Mouse (Mus musculus): ENCODE data around the gene Erbin. TPM values are rescaled to one million over a fixed set of nuclear protein-coding genes. Genes with fewer than 3 reads are reported as not detected.

Erbin gene
- polyA plus RNA-seq, 1 experiment = 8.4 TPM

DNA sequence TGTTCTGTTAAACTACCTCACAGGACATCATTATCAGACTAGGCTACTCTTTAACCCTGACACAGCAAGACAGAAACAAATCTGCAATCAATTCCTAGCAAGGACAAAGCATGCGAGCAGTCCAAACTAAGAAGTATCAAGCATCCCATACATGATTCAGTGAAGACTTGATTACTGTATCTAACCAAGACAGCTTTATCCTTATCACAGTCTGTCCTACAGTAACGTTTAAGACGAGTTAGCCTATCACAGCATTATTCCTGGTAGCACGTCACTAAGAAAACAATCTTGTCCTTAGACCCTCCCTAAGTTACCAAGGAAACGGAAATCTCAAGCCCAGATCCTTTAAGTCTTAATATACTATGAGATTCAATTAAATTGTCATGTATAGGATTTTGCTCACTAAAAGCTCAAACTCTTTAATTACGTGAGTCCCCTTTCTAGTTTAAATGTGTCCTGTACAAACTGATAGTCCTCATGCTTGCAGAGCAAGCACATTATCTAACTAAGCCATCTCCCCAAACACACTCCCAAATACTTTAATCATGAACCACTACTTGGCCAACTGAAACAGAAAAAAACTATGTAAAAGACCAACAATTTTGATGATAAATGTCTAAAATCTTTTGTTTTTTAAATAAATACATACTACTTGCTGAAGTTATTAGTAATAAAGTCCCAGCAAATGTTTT lies 44.3 kb downstream of the Erbin start:
- H3ac ChIP-seq (ENCODE audit: control insufficient read depth, insufficient read length) = no peak overlapping the region
- H3K27me3 ChIP-seq (ENCODE audit: control insufficient read depth, insufficient read depth, insufficient read length) = no peaks in the 10 kb centered on the region
- no peak overlapping the region for H3K4me3 ChIP-seq
- H3K79me2 ChIP-seq (ENCODE audit: control insufficient read depth, insufficient read depth) = peaks cover 11% of the 10 kb centered on the region
- H3K4me2 ChIP-seq (ENCODE audit: low read depth) = no peak overlapping the region
- H3K36me3 ChIP-seq (ENCODE audit: control insufficient read depth, insufficient read depth) = no peaks in the 10 kb centered on the region
- TF ChIP-seq CEBPB (IDR thresholded peaks at IDR 0.05; ENCODE audit: insufficient read depth, poor library complexity, severe bottlenecking) = no peak
- no peak for TF ChIP-seq POLR2A (IDR thresholded peaks at IDR 0.05; ENCODE audit: insufficient read length, low read depth)
- no peak for TF ChIP-seq POLR2AphosphoS2 (IDR thresholded peaks at IDR 0.05; ENCODE audit: insufficient read length, low read depth)
- TF ChIP-seq MYOG (IDR thresholded peaks at IDR 0.05; ENCODE audit: control insufficient read depth in 1 of 3, insufficient read depth in 1 of 3, insufficient read length in 2 of 3, low read depth in 2 of 3) = no peak
- no peak for TF ChIP-seq MYOD1 (IDR thresholded peaks at IDR 0.05; ENCODE audit: control insufficient read depth in 1 of 3, insufficient read length in 2 of 3, low read depth in 2 of 3)
- no peak for TF ChIP-seq REST (IDR thresholded peaks at IDR 0.05; ENCODE audit: insufficient read depth, insufficient read length)
- TF ChIP-seq TCF3 (IDR thresholded peaks at IDR 0.05; ENCODE audit: insufficient read length, low read depth) = no peak
- no peak for TF ChIP-seq TCF12 (IDR thresholded peaks at IDR 0.05; ENCODE audit: insufficient read depth, poor library complexity, severe bottlenecking)
- no peak for TF ChIP-seq MAX (IDR thresholded peaks at IDR 0.05; ENCODE audit: low read depth)
- TF ChIP-seq SRF (IDR thresholded peaks at IDR 0.05; ENCODE audit: control insufficient read depth, insufficient read length, low read depth) = no peak
- no peak for TF ChIP-seq E2F4 (IDR thresholded peaks at IDR 0.05; ENCODE audit: insufficient read depth)
- TF ChIP-seq USF1 (IDR thresholded peaks at IDR 0.05; ENCODE audit: low read depth) = no peak

DNA sequence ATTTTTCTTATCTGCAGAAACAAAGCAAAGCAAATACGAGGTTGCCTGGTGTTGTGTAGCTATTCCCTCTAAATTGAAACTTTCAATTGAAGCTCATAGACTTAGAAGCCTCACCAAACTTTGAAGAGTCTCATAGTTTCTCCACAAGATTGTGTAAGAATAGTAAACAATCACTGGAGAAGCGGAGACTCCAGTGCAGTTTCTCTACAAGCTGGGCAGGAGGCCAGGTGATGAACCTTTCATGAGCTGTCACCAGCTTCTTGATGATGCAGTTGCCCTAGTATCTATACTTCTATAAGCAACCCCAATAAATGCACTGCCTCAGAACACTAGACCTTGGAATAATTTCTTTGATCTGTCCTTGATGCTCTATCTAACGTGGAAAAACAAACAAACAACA lies 49.5 kb downstream of the Erbin start:
- no peak for TF ChIP-seq POLR2A (IDR thresholded peaks at IDR 0.05; ENCODE audit: insufficient read length, low read depth)
- TF ChIP-seq MYOD1 (IDR thresholded peaks at IDR 0.05; ENCODE audit: control insufficient read depth in 1 of 3, insufficient read length in 2 of 3, low read depth in 2 of 3) = no peak
- no peak for TF ChIP-seq TCF12 (IDR thresholded peaks at IDR 0.05; ENCODE audit: insufficient read depth, poor library complexity, severe bottlenecking)
- no peak for TF ChIP-seq SRF (IDR thresholded peaks at IDR 0.05; ENCODE audit: control insufficient read depth, insufficient read length, low read depth)
- TF ChIP-seq CEBPB (IDR thresholded peaks at IDR 0.05; ENCODE audit: insufficient read depth, poor library complexity, severe bottlenecking) = no peak
- no peak for TF ChIP-seq TCF3 (IDR thresholded peaks at IDR 0.05; ENCODE audit: insufficient read length, low read depth)
- no peak for TF ChIP-seq REST (IDR thresholded peaks at IDR 0.05; ENCODE audit: insufficient read depth, insufficient read length)
- TF ChIP-seq MAX (IDR thresholded peaks at IDR 0.05; ENCODE audit: low read depth) = no peak
- no peak for TF ChIP-seq POLR2AphosphoS2 (IDR thresholded peaks at IDR 0.05; ENCODE audit: insufficient read length, low read depth)
- TF ChIP-seq USF1 (IDR thresholded peaks at IDR 0.05; ENCODE audit: low read depth) = no peak
- TF ChIP-seq E2F4 (IDR thresholded peaks at IDR 0.05; ENCODE audit: insufficient read depth) = no peak
- TF ChIP-seq MYOG (IDR thresholded peaks at IDR 0.05; ENCODE audit: control insufficient read depth in 1 of 3, insufficient read depth in 1 of 3, insufficient read length in 2 of 3, low read depth in 2 of 3) = no peak
- Histone ChIP-seq H3K27me3 (ENCODE audit: control insufficient read depth, insufficient read depth, insufficient read length) (no peaks in the 10 kb centered on the region), H3ac (ENCODE audit: control insufficient read depth, insufficient read length) (no peak overlapping the region), H3K79me2 (ENCODE audit: control insufficient read depth, insufficient read depth) (peaks cover 23% of the 10 kb centered on the region), H3K4me2 (ENCODE audit: low read depth) (no peak overlapping the region), H3K4me3 (no peak overlapping the region), H3K36me3 (ENCODE audit: control insufficient read depth, insufficient read depth) (peaks cover 10% of the 10 kb centered on the region)

DNA sequence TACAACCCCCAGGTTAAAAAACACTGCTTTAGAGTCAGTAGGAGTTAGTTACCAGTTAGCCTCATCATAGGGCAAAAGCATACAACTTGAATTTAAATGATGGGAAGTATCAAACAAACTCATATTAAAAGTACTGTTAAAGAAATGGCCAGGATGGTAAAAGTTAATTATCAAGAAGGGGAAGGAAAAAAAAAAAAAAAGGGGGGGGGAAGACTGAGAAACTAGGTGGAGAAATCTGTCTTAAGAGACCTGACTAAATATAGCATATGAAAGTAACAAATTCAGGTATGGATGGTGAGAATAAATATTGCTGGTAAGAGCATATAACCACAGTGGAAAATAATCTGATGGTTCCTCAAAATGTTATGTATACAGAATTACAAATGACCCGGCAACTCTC lies 50.2 kb downstream of the Erbin start:
- Histone ChIP-seq H3K4me2 (ENCODE audit: low read depth) (no peak overlapping the region), H3K36me3 (ENCODE audit: control insufficient read depth, insufficient read depth) (peaks cover 12% of the 10 kb centered on the region), H3ac (ENCODE audit: control insufficient read depth, insufficient read length) (no peak overlapping the region), H3K4me3 (no peak overlapping the region), H3K27me3 (ENCODE audit: control insufficient read depth, insufficient read depth, insufficient read length) (no peaks in the 10 kb centered on the region), H3K79me2 (ENCODE audit: control insufficient read depth, insufficient read depth) (peaks cover 23% of the 10 kb centered on the region)
- TF ChIP-seq TCF12 (IDR thresholded peaks at IDR 0.05; ENCODE audit: insufficient read depth, poor library complexity, severe bottlenecking) = no peak
- TF ChIP-seq MYOG (IDR thresholded peaks at IDR 0.05; ENCODE audit: control insufficient read depth in 1 of 3, insufficient read depth in 1 of 3, insufficient read length in 2 of 3, low read depth in 2 of 3) = no peak
- TF ChIP-seq POLR2AphosphoS2 (IDR thresholded peaks at IDR 0.05; ENCODE audit: insufficient read length, low read depth) = no peak
- TF ChIP-seq POLR2A (IDR thresholded peaks at IDR 0.05; ENCODE audit: insufficient read length, low read depth) = no peak
- TF ChIP-seq SRF (IDR thresholded peaks at IDR 0.05; ENCODE audit: control insufficient read depth, insufficient read length, low read depth) = no peak
- TF ChIP-seq REST (IDR thresholded peaks at IDR 0.05; ENCODE audit: insufficient read depth, insufficient read length) = no peak
- TF ChIP-seq MAX (IDR thresholded peaks at IDR 0.05; ENCODE audit: low read depth) = no peak

DNA sequence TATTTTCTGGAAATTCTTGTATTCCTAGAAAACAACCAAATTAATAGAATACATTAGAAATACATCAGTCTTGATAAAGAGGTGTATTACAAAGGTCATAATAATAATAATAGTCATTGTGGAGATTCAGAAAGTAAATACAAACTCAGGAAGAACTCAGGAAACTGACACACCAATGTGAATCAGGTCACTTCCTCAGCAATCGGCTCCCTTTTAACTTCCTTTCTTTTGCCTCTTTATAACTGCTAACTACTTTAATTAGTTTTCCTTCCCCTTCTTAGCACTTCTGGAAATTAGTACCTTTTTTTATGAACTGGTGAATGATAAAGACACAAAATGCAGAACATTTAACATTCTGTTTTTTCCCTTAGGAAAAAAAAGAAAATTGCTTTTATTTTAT lies 51.4 kb downstream of the Erbin start:
- Histone ChIP-seq H3ac (ENCODE audit: control insufficient read depth, insufficient read length) (no peak overlapping the region), H3K4me2 (ENCODE audit: low read depth) (no peak overlapping the region), H3K79me2 (ENCODE audit: control insufficient read depth, insufficient read depth) (peaks cover 21% of the 10 kb centered on the region), H3K36me3 (ENCODE audit: control insufficient read depth, insufficient read depth) (peaks cover 12% of the 10 kb centered on the region), H3K4me3 (no peak overlapping the region), H3K27me3 (ENCODE audit: control insufficient read depth, insufficient read depth, insufficient read length) (no peaks in the 10 kb centered on the region)
- TF ChIP-seq TCF3 (IDR thresholded peaks at IDR 0.05; ENCODE audit: insufficient read length, low read depth) (no peak), MYOD1 (IDR thresholded peaks at IDR 0.05; ENCODE audit: control insufficient read depth in 1 of 3, insufficient read length in 2 of 3, low read depth in 2 of 3) (no peak), MYOG (IDR thresholded peaks at IDR 0.05; ENCODE audit: control insufficient read depth in 1 of 3, insufficient read depth in 1 of 3, insufficient read length in 2 of 3, low read depth in 2 of 3) (no peak), TCF12 (IDR thresholded peaks at IDR 0.05; ENCODE audit: insufficient read depth, poor library complexity, severe bottlenecking) (no peak), POLR2A (IDR thresholded peaks at IDR 0.05; ENCODE audit: insufficient read length, low read depth) (no peak), USF1 (IDR thresholded peaks at IDR 0.05; ENCODE audit: low read depth) (no peak), CEBPB (IDR thresholded peaks at IDR 0.05; ENCODE audit: insufficient read depth, poor library complexity, severe bottlenecking) (no peak), REST (IDR thresholded peaks at IDR 0.05; ENCODE audit: insufficient read depth, insufficient read length) (no peak), SRF (IDR thresholded peaks at IDR 0.05; ENCODE audit: control insufficient read depth, insufficient read length, low read depth) (no peak), MAX (IDR thresholded peaks at IDR 0.05; ENCODE audit: low read depth) (no peak), POLR2AphosphoS2 (IDR thresholded peaks at IDR 0.05; ENCODE audit: insufficient read length, low read depth) (no peak), E2F4 (IDR thresholded peaks at IDR 0.05; ENCODE audit: insufficient read depth) (no peak)
